In the genomic region with DNA sequence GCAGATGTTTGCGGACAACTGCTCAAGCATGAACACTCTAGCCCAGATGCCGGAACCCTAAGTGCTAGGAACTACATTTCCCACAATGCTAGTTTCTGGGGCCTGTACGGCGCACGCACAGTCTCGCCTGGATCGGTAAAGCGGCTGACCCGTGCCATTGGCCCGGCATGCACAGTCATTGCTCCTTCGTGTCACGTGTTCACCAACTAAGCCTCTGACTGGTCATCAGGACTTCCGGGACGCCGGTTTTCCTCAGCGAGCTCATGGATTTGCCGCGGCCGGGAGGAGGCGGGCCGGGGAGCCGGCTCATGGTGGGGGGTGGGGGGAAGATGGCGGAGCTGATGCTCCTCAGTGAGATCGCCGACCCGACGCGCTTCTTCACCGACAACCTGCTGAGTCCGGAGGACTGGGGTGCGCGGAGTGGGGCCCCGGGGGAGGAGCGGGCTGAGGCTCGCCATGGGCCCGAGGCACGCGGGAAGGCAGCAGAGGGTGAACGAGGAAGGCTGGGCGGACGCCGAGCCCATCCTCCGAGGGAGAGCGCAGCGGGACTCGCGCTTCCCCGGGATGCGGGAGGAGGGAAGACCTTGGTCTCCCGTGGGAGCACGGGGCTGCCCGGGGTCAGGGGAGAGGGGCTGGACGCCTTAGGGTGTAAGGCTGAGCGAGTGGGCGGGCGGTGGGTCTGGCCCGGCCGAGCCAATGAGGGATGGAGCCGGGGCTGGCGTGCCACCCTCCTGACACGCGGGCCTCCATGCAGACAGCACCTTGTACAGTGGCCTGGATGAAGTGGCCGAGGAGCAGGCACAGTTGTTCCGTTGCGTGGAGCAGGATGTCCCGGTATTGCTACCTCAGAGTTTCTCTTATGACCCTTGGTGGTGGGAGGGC, we compare ENCODE assay signal across 8 mouse cellular contexts. TPM values are rescaled to one million over a fixed set of nuclear protein-coding genes. Genes with fewer than 3 reads are reported as not detected.
A peak's percentile ranks its signal among the peaks of the same experiment; 100 is the strongest.
DNase-seq lines count a peak whose midpoint lies in the region; ATAC-seq and TF ChIP-seq lines count a peak whose summit lies in the region.

A gene (plus strand): TSS at position 241 of the 882 bp plus-strand sequence.

- H3K4me1 ChIP-seq in bone marrow, adult 2 months (ENCODE audit: control insufficient read depth, insufficient read depth, low read length) = peaks cover 4% of the 10 kb centered on the region
- peaks cover 33% of the 10 kb centered on the region for H3K4me1 ChIP-seq in embryonic facial prominence, embryonic 15.5 days
- H3K4me1 ChIP-seq in limb, embryonic 14.5 days (ENCODE audit: control insufficient read depth, insufficient read depth, low read length) = peaks cover 11% of the 10 kb centered on the region
- peaks cover 7% of the 10 kb centered on the region for H3K4me1 ChIP-seq in midbrain, postnatal 0 days (ENCODE audit: insufficient read depth, low read length)

- H3K4me3 ChIP-seq in bone marrow, adult 2 months (replicated peaks; ENCODE audit: control insufficient read depth, low read depth, low read length) = peak within 1 kb of the TSS; percentile 88
- peak within 1 kb of the TSS; percentile 99 for H3K4me3 ChIP-seq in embryonic facial prominence, embryonic 15.5 days (replicated peaks)
- peak within 1 kb of the TSS; percentile 97 for H3K4me3 ChIP-seq in limb, embryonic 14.5 days (replicated peaks; ENCODE audit: low read length)
- H3K4me3 ChIP-seq in midbrain, postnatal 0 days (ENCODE audit: low read depth, low read length) = peak within 1 kb of the TSS; percentile 99

- no peaks in the 10 kb centered on the region for H3K9me3 ChIP-seq in embryonic facial prominence, embryonic 15.5 days (replicated peaks)
- H3K9me3 ChIP-seq in limb, embryonic 14.5 days (ENCODE audit: control insufficient read depth, low read length) = no peaks in the 10 kb centered on the region
- no peaks in the 10 kb centered on the region for H3K9me3 ChIP-seq in midbrain, postnatal 0 days (ENCODE audit: low read length)

- DNase-seq in 416B (ENCODE audit: low read depth) = peak; percentile 99
- DNase-seq in heart, adult 8-10 months (ENCODE audit: low spot score) = peak; percentile 97
- peak; percentile 99 for DNase-seq in kidney, adult 9 months
- DNase-seq in limb, embryonic 14.5 days (ENCODE audit: low spot score) = peak; percentile 99
- peak; percentile 99 for DNase-seq in midbrain, postnatal 0 days (ENCODE audit: low spot score)
- peak; percentile 84 to 87 for DNase-seq in spleen, postnatal 14 days (ENCODE audit: low spot score in 2 of 2)

- no peaks in the 10 kb centered on the region for H3K27me3 ChIP-seq in embryonic facial prominence, embryonic 15.5 days
- H3K27me3 ChIP-seq in limb, embryonic 14.5 days (ENCODE audit: control insufficient read depth, insufficient read depth, low read length) = no peaks in the 10 kb centered on the region
- H3K27me3 ChIP-seq in midbrain, postnatal 0 days (ENCODE audit: insufficient read depth, low read length) = no peaks in the 10 kb centered on the region

- H3K36me3 ChIP-seq in embryonic facial prominence, embryonic 15.5 days = peaks cover 37% of the 10 kb centered on the region
- H3K36me3 ChIP-seq in limb, embryonic 14.5 days (ENCODE audit: control insufficient read depth, insufficient read depth, low read length) = peaks cover 43% of the 10 kb centered on the region
- peaks cover 36% of the 10 kb centered on the region for H3K36me3 ChIP-seq in midbrain, postnatal 0 days (ENCODE audit: insufficient read depth, low read length)

- peak within 1 kb of the TSS; percentile 84 for H3K4me2 ChIP-seq in embryonic facial prominence, embryonic 15.5 days (replicated peaks)
- H3K4me2 ChIP-seq in limb, embryonic 14.5 days (replicated peaks; ENCODE audit: low read depth, low read length, severe bottlenecking) = peak within 1 kb of the TSS; percentile 86
- H3K4me2 ChIP-seq in midbrain, postnatal 0 days (ENCODE audit: low read depth, low read length, poor library complexity, severe bottlenecking) = peak within 1 kb of the TSS; percentile 63

- TF ChIP-seq POLR2A in bone marrow, adult 2 months (IDR thresholded peaks at IDR 0.05; ENCODE audit: borderline replicate concordance, control insufficient read depth, low read depth, low read length) = peak; percentile 49; the same call in 1 of the 2 replicates
- TF ChIP-seq POLR2A in limb, embryonic 14.5 days (IDR thresholded peaks at IDR 0.05; ENCODE audit: borderline replicate concordance, extremely low read depth, insufficient read depth, insufficient read length) = peak; percentile 74; the same call in 1 of the 2 replicates

- under 1% methylated on average over 66 of the region's 66 CpGs for WGBS in bone marrow, adult 2 months
- WGBS in embryonic facial prominence, embryonic 15.5 days = under 1% methylated on average over 66 of the region's 66 CpGs
- WGBS in limb, embryonic 14.5 days = under 1% methylated on average over 65 of the region's 66 CpGs
- under 1% methylated on average over 61 of the region's 66 CpGs for WGBS in midbrain, postnatal 0 days

- peak within 1 kb of the TSS; percentile 95 for H3K9ac ChIP-seq in embryonic facial prominence, embryonic 15.5 days
- H3K9ac ChIP-seq in limb, embryonic 14.5 days (ENCODE audit: low read depth, low read length, severe bottlenecking) = peak within 1 kb of the TSS; percentile 87
- H3K9ac ChIP-seq in midbrain, postnatal 0 days (replicated peaks; ENCODE audit: low read length, poor library complexity, severe bottlenecking) = peak within 1 kb of the TSS; percentile 95

- peak; percentile 96 for ATAC-seq in embryonic facial prominence, embryonic 15.5 days (ENCODE audit: insufficient number of reproducible peaks, low FRiP score, low TSS enrichment, low read depth)
- peak; percentile 95 for ATAC-seq in limb, embryonic 14.5 days (ENCODE audit: low FRiP score, low read depth)
- ATAC-seq in midbrain, postnatal 0 days (ENCODE audit: low FRiP score) = peak; percentile 96

- no peak for TF ChIP-seq CTCF in bone marrow, adult 2 months (IDR thresholded peaks at IDR 0.05; ENCODE audit: control insufficient read depth, insufficient read depth, low read length)
- TF ChIP-seq CTCF in midbrain, postnatal 0 days (IDR thresholded peaks at IDR 0.05) = peak; percentile 20; the same call in 1 of the 2 replicates

- H3K27ac ChIP-seq in bone marrow, adult 2 months (ENCODE audit: control insufficient read depth, insufficient read depth, low read depth, low read length, poor library complexity) = peak within 1 kb of the TSS; percentile 72
- H3K27ac ChIP-seq in embryonic facial prominence, embryonic 15.5 days (replicated peaks) = peak within 1 kb of the TSS; percentile 60
- no peak within 1 kb of the TSS for H3K27ac ChIP-seq in limb, embryonic 14.5 days (replicated peaks; ENCODE audit: low read depth, low read length)
- peak within 1 kb of the TSS; percentile 85 for H3K27ac ChIP-seq in midbrain, postnatal 0 days (ENCODE audit: low read depth, low read length)

RNA-seq across cellular contexts. Expression of the gene that starts here (rescaled TPM):
- 22.4 and 40.2 TPM in 2 replicates for polyA plus RNA-seq in bone marrow, adult 2 months (2011; ENCODE audit: insufficient read depth, insufficient read length, low replicate concordance, missing spikeins)
- 88.8 and 94.7 TPM in 2 replicates for polyA plus RNA-seq in embryonic facial prominence, embryonic 15.5 days (2015; fragmentation: Nextera tagmentation; extraction: Ambion mirVana)
- total RNA-seq in heart, adult 8-10 months (2022) = 10 to 100 TPM; 14.4 to 19.9 (median 16.0) TPM
- 104 and 121 TPM in 2 replicates for polyA plus RNA-seq in limb, embryonic 14.5 days (2012; rRNA removed)
- polyA plus RNA-seq in limb, embryonic 14.5 days (2014; fragmentation: Nextera tagmentation; extraction: Ambion mirVana) = 68.3 and 80.9 TPM in 2 replicates
- 47.9 and 57.4 TPM in 2 replicates for total RNA-seq in midbrain, postnatal 0 days (2014; rRNA removed)
- polyA plus RNA-seq in midbrain, postnatal 0 days (2015; fragmentation: Nextera tagmentation; extraction: Ambion mirVana) = 83.0 and 86.0 TPM in 2 replicates
